Mouse (Mus musculus): ENCODE measurements around the gene Dock11. TPM values are rescaled to one million over a fixed set of nuclear protein-coding genes. Genes with fewer than 3 reads are reported as not detected.

Gene Dock11
- polyA plus RNA-seq, 2 experiments: 17.9 to 24.4 TPM

GRCm38 (mm10) chrX:35892377-35892776 is 3.7 kb downstream of the Dock11 start:
- WGBS: 51% methylated on average over 5 of the region's 5 CpGs
- DNase-seq (ENCODE audit: low spot score) (no peak), ATAC-seq (ENCODE audit: low FRiP score, low read depth) (no peak)
- TF ChIP-seq POLR2A (IDR thresholded peaks at IDR 0.05; ENCODE audit: borderline replicate concordance, extremely low read depth, insufficient read depth, insufficient read length): no peak
- H3K36me3 ChIP-seq (ENCODE audit: control insufficient read depth, insufficient read depth, low read length): no peaks in the 10 kb centered on the region
- H3K4me2 ChIP-seq (replicated peaks; ENCODE audit: low read depth, low read length, severe bottlenecking): no peak overlapping the region
- no peaks in the 10 kb centered on the region for H3K4me1 ChIP-seq (ENCODE audit: control insufficient read depth, insufficient read depth, low read length)
- H3K4me3 ChIP-seq (replicated peaks; ENCODE audit: low read length): no peak overlapping the region
- no peaks in the 10 kb centered on the region for H3K27me3 ChIP-seq (ENCODE audit: control insufficient read depth, insufficient read depth, low read length)
- no peak overlapping the region for H3K9ac ChIP-seq (ENCODE audit: low read depth, low read length, severe bottlenecking)
- no peak overlapping the region for H3K27ac ChIP-seq (replicated peaks; ENCODE audit: low read depth, low read length)
- no peaks in the 10 kb centered on the region for H3K9me3 ChIP-seq (ENCODE audit: control insufficient read depth, low read length)

- no peaks in the 10 kb centered on the region for H3K9me3 ChIP-seq (ENCODE audit: control insufficient read depth, low read length)
- WGBS: 77% methylated on average over 11 of the region's 11 CpGs
- no peak for ATAC-seq (ENCODE audit: low FRiP score, low read depth)
- H3K4me3 ChIP-seq (replicated peaks; ENCODE audit: low read length): no peak overlapping the region
- H3K4me2 ChIP-seq (replicated peaks; ENCODE audit: low read depth, low read length, severe bottlenecking): no peak overlapping the region
- no peaks in the 10 kb centered on the region for H3K4me1 ChIP-seq (ENCODE audit: control insufficient read depth, insufficient read depth, low read length)
- no peak for DNase-seq (ENCODE audit: low spot score)
- no peak overlapping the region for H3K27ac ChIP-seq (replicated peaks; ENCODE audit: low read depth, low read length)
- no peak overlapping the region for H3K9ac ChIP-seq (ENCODE audit: low read depth, low read length, severe bottlenecking)
- TF ChIP-seq POLR2A (IDR thresholded peaks at IDR 0.05; ENCODE audit: borderline replicate concordance, extremely low read depth, insufficient read depth, insufficient read length): no peak
- no peaks in the 10 kb centered on the region for H3K36me3 ChIP-seq (ENCODE audit: control insufficient read depth, insufficient read depth, low read length)
- H3K27me3 ChIP-seq (ENCODE audit: control insufficient read depth, insufficient read depth, low read length): no peaks in the 10 kb centered on the region
Observed at GRCm38 (mm10) chrX:35897648-35898500, 9.2 kb downstream of the Dock11 start.

- DNase-seq (ENCODE audit: low spot score): no peak
- Histone ChIP-seq H3K27ac (replicated peaks; ENCODE audit: low read depth, low read length) (no peak overlapping the region), H3K27me3 (ENCODE audit: control insufficient read depth, insufficient read depth, low read length) (no peaks in the 10 kb centered on the region), H3K4me3 (replicated peaks; ENCODE audit: low read length) (no peak overlapping the region), H3K9ac (ENCODE audit: low read depth, low read length, severe bottlenecking) (no peak overlapping the region), H3K4me2 (replicated peaks; ENCODE audit: low read depth, low read length, severe bottlenecking) (no peak overlapping the region), H3K36me3 (ENCODE audit: control insufficient read depth, insufficient read depth, low read length) (no peaks in the 10 kb centered on the region), H3K9me3 (ENCODE audit: control insufficient read depth, low read length) (no peaks in the 10 kb centered on the region), H3K4me1 (ENCODE audit: control insufficient read depth, insufficient read depth, low read length) (no peaks in the 10 kb centered on the region)
- no peak for TF ChIP-seq POLR2A (IDR thresholded peaks at IDR 0.05; ENCODE audit: borderline replicate concordance, extremely low read depth, insufficient read depth, insufficient read length)
- no peak for ATAC-seq (ENCODE audit: low FRiP score, low read depth)
- 100% methylated on average over 2 of the region's 2 CpGs for WGBS
Observed at GRCm38 (mm10) chrX:35898501-35898766, 9.8 kb downstream of the Dock11 start.

GRCm38 (mm10) chrX:35904352-35904751 is 15.7 kb downstream of the Dock11 start:
- WGBS: 76% methylated on average over 7 of the region's 7 CpGs

GRCm38 (mm10) chrX:35906696-35907330 is 18.2 kb downstream of the Dock11 start:
- Histone ChIP-seq H3K4me2 (replicated peaks; ENCODE audit: low read depth, low read length, severe bottlenecking) (no peak overlapping the region), H3K36me3 (ENCODE audit: control insufficient read depth, insufficient read depth, low read length) (no peaks in the 10 kb centered on the region), H3K4me3 (replicated peaks; ENCODE audit: low read length) (no peak overlapping the region), H3K9me3 (ENCODE audit: control insufficient read depth, low read length) (no peaks in the 10 kb centered on the region), H3K27me3 (ENCODE audit: control insufficient read depth, insufficient read depth, low read length) (no peaks in the 10 kb centered on the region), H3K4me1 (ENCODE audit: control insufficient read depth, insufficient read depth, low read length) (no peaks in the 10 kb centered on the region), H3K9ac (ENCODE audit: low read depth, low read length, severe bottlenecking) (no peak overlapping the region), H3K27ac (replicated peaks; ENCODE audit: low read depth, low read length) (no peak overlapping the region)
- WGBS: 63% methylated on average over 4 of the region's 4 CpGs
- TF ChIP-seq POLR2A (IDR thresholded peaks at IDR 0.05; ENCODE audit: borderline replicate concordance, extremely low read depth, insufficient read depth, insufficient read length): no peak
- DNase-seq (ENCODE audit: low spot score): peak; percentile 30
- ATAC-seq (ENCODE audit: low FRiP score, low read depth): no peak

More at GRCm38 (mm10) chrX:35904352-35904751, 15.7 kb downstream of the Dock11 start:
- no peaks in the 10 kb centered on the region for H3K9me3 ChIP-seq (ENCODE audit: control insufficient read depth, low read length)
- TF ChIP-seq POLR2A (IDR thresholded peaks at IDR 0.05; ENCODE audit: borderline replicate concordance, extremely low read depth, insufficient read depth, insufficient read length): no peak
- no peak overlapping the region for H3K9ac ChIP-seq (ENCODE audit: low read depth, low read length, severe bottlenecking)
- no peak overlapping the region for H3K4me2 ChIP-seq (replicated peaks; ENCODE audit: low read depth, low read length, severe bottlenecking)
- ATAC-seq (ENCODE audit: low FRiP score, low read depth) (no peak), DNase-seq (ENCODE audit: low spot score) (no peak)
- H3K4me1 ChIP-seq (ENCODE audit: control insufficient read depth, insufficient read depth, low read length): no peaks in the 10 kb centered on the region
- no peaks in the 10 kb centered on the region for H3K36me3 ChIP-seq (ENCODE audit: control insufficient read depth, insufficient read depth, low read length)
- H3K4me3 ChIP-seq (replicated peaks; ENCODE audit: low read length): no peak overlapping the region
- no peak overlapping the region for H3K27ac ChIP-seq (replicated peaks; ENCODE audit: low read depth, low read length)
- H3K27me3 ChIP-seq (ENCODE audit: control insufficient read depth, insufficient read depth, low read length): no peaks in the 10 kb centered on the region

Data from limb, embryonic 14.5 days (tissue).